Mouse (Mus musculus): ENCODE results near the gene Fscn1. TPM values are rescaled to one million over a fixed set of nuclear protein-coding genes. Genes with fewer than 3 reads are reported as not detected.

The Fscn1 gene
- polyA plus RNA-seq, 1 experiment from 2014 or later = 428 TPM

DNA sequence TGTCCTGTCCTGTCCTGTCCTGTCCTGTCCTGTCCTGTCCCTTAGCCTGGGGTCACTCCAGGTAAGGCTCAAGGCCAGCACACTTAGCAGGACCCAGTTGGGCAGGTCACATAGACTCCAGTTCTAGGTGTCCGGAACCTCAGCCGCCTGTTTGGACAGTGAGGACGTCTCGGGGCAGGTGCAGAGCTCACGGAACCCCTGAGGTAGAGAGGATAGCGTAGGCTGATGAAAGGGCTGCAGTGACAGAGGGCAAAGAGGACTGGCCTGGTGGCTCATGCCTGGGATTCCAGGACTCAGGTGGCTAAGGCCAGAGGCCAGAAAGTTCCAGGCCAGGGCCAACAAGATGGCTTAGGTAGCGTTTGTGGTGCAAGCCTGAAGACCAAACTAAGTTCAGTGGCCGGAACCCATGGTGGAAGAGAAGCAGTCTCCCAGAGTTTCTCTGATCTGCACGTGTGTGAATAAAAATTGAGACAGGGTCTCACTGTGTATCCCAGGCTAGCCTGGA, 28.9 kb upstream of the Fscn1 start:
- no peak for ATAC-seq (ENCODE audit: low read depth)
- Histone ChIP-seq H3K27ac (ENCODE audit: low read depth, low read length) (no peak overlapping the region), H3K4me2 (ENCODE audit: low read depth, low read length) (no peak overlapping the region), H3K4me1 (ENCODE audit: control insufficient read depth, insufficient read depth, low read length) (peaks cover 4% of the 10 kb centered on the region), H3K36me3 (ENCODE audit: control insufficient read depth, insufficient read depth, low read length) (no peaks in the 10 kb centered on the region), H3K9ac (replicated peaks; ENCODE audit: low read depth, low read length) (no peak overlapping the region), H3K4me3 (ENCODE audit: low read depth, low read length) (no peak overlapping the region), H3K27me3 (ENCODE audit: control insufficient read depth, insufficient read depth, low read length) (no peaks in the 10 kb centered on the region), H3K9me3 (ENCODE audit: control insufficient read depth, low read length) (no peaks in the 10 kb centered on the region)
- 94% methylated on average over 9 of the region's 9 CpGs for WGBS

DNA sequence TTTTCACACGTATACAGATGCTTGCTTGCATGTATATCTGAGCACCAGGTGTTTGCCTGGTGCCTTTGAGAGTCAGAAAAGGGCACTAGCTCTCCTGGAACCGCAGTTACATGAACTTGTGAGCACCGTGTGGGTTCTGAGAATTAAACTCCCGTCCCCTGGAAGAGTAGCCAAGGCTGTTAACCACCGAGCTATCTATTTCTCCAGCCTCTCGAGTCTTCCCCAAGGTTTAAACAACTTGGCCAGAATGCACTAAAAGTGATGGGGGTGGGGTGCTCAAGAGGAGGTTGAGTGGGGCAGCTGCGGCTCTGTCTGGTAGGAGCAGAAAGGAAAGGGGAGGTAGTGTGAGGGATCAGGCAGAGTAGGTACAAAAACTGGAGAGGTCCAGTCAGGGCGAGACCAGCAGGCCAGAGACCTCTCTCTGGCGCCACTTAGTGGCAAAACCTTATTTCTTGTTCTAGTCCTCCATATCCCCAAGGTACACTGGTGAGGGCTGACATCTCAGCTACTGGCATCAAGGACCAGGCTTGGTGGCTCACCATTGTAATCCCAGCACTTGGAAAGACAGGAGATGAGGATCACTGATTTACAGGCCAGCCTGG, 28.0 kb upstream of the Fscn1 start:
- H3K27me3 ChIP-seq (ENCODE audit: control insufficient read depth, insufficient read depth, low read length) = no peaks in the 10 kb centered on the region
- no peaks in the 10 kb centered on the region for H3K36me3 ChIP-seq (ENCODE audit: control insufficient read depth, insufficient read depth, low read length)
- H3K4me2 ChIP-seq (ENCODE audit: low read depth, low read length) = no peak overlapping the region
- H3K4me1 ChIP-seq (ENCODE audit: control insufficient read depth, insufficient read depth, low read length) = peaks cover 4% of the 10 kb centered on the region
- no peak overlapping the region for H3K9ac ChIP-seq (replicated peaks; ENCODE audit: low read depth, low read length)
- no peak for ATAC-seq (ENCODE audit: low read depth)
- no peaks in the 10 kb centered on the region for H3K9me3 ChIP-seq (ENCODE audit: control insufficient read depth, low read length)
- H3K4me3 ChIP-seq (ENCODE audit: low read depth, low read length) = no peak overlapping the region
- 29% methylated on average over 9 of the region's 9 CpGs for WGBS
- H3K27ac ChIP-seq (ENCODE audit: low read depth, low read length) = no peak overlapping the region

DNA sequence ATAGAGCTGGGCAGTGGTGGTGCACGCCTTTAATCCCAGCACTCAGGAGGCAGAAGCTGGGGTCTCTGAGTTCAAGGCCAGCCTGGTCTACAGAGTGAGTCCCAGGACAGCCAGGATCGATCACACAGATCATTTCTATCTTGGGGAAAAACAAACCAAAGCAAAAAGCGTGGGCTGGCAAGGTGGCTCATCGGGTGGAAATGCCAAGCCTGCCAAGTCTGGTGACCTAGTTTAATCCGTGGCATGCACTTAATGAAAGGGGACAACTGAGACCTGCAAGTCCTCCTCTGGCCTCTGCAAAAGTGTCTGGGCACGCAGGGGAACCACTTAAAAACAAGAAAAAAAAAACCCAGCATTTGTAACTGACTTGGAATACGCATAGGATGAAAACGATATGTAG, 27.4 kb upstream of the Fscn1 start:
- H3K9ac ChIP-seq (replicated peaks; ENCODE audit: low read depth, low read length) = no peak overlapping the region
- no peaks in the 10 kb centered on the region for H3K36me3 ChIP-seq (ENCODE audit: control insufficient read depth, insufficient read depth, low read length)
- H3K27ac ChIP-seq (ENCODE audit: low read depth, low read length) = no peak overlapping the region
- 86% methylated on average over 8 of the region's 8 CpGs for WGBS
- peaks cover 4% of the 10 kb centered on the region for H3K4me1 ChIP-seq (ENCODE audit: control insufficient read depth, insufficient read depth, low read length)
- no peaks in the 10 kb centered on the region for H3K9me3 ChIP-seq (ENCODE audit: control insufficient read depth, low read length)
- no peaks in the 10 kb centered on the region for H3K27me3 ChIP-seq (ENCODE audit: control insufficient read depth, insufficient read depth, low read length)
- no peak for ATAC-seq (ENCODE audit: low read depth)
- no peak overlapping the region for H3K4me2 ChIP-seq (ENCODE audit: low read depth, low read length)
- H3K4me3 ChIP-seq (ENCODE audit: low read depth, low read length) = no peak overlapping the region

DNA sequence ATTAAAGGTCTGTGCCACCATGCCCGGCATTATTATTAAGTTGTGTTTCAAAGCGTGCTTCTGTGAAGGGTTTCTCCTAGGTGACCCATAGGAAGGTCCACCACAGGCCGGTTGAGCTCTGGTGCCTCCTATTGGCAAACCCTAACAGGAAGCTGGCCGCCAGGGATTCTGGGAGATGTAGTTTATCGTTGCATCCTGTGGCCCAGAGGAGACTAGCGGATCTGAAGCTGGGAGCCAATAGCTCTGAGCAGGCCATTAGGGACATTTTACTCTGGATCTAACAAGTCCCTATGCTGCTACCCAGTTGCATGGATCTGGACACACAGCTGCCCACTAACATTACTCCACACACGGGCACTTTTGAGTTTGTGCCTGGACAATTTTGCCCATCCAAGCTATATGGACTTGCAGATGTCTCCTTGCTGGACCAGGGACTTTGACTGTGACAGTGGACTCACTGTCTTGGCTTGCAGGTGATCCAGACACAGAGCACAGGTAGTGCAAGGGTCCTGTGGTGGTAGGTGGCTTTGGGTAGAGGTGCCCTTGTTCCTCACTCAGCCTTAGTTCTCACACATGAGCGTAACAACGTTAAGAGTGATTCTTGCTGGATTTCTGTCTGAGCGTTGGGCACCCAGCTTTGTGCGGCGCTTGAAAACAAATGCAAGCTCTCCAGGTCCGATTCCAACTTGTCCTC, 24.4 kb upstream of the Fscn1 start:
- 18% methylated on average over 13 of the region's 13 CpGs for WGBS
- Histone ChIP-seq H3K4me1 (ENCODE audit: control insufficient read depth, insufficient read depth, low read length) (no peaks in the 10 kb centered on the region; the same call in 1 of the 2 replicates), H3K27me3 (ENCODE audit: control insufficient read depth, insufficient read depth, low read length) (no peaks in the 10 kb centered on the region), H3K36me3 (ENCODE audit: control insufficient read depth, insufficient read depth, low read length) (no peaks in the 10 kb centered on the region), H3K27ac (ENCODE audit: low read depth, low read length) (no peak overlapping the region), H3K4me2 (ENCODE audit: low read depth, low read length) (peak overlapping the region; percentile 30; the same call in 1 of the 2 replicates), H3K9me3 (ENCODE audit: control insufficient read depth, low read length) (no peaks in the 10 kb centered on the region), H3K4me3 (ENCODE audit: low read depth, low read length) (no peak overlapping the region), H3K9ac (replicated peaks; ENCODE audit: low read depth, low read length) (no peak overlapping the region)
- ATAC-seq (ENCODE audit: low read depth) = peak; percentile 64; the same call in 1 of the 2 replicates

DNA sequence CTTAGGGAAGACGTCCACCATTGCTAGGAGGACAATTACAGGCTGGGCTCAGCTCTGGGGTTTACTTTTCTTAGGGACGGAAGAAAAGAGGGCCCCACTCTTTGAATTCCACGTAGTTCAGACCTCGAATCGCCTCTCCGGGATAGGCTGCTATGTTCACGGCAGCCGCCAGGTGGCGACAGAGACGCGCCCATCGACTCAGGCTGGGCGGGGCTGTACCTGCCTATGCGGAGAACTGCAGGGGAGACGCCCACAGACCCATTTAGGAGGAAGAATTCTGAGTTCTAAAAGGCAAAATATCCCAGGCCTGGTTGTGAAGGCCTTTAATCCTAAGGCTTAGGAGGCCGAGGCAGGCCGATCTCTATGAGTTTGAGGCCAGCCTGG, 23.8 kb upstream of the Fscn1 start:
- no peaks in the 10 kb centered on the region; the same call in 1 of the 2 replicates for H3K4me1 ChIP-seq (ENCODE audit: control insufficient read depth, insufficient read depth, low read length)
- H3K9ac ChIP-seq (replicated peaks; ENCODE audit: low read depth, low read length) = no peak overlapping the region
- H3K4me3 ChIP-seq (ENCODE audit: low read depth, low read length) = no peak overlapping the region
- H3K4me2 ChIP-seq (ENCODE audit: low read depth, low read length) = peak overlapping the region; percentile 30; the same call in 1 of the 2 replicates
- H3K9me3 ChIP-seq (ENCODE audit: control insufficient read depth, low read length) = no peaks in the 10 kb centered on the region
- no peaks in the 10 kb centered on the region for H3K27me3 ChIP-seq (ENCODE audit: control insufficient read depth, insufficient read depth, low read length)
- peak; percentile 61; the same call in 1 of the 2 replicates for ATAC-seq (ENCODE audit: low read depth)
- H3K36me3 ChIP-seq (ENCODE audit: control insufficient read depth, insufficient read depth, low read length) = no peaks in the 10 kb centered on the region
- H3K27ac ChIP-seq (ENCODE audit: low read depth, low read length) = no peak overlapping the region
- WGBS = 5% methylated on average over 17 of the region's 17 CpGs

DNA sequence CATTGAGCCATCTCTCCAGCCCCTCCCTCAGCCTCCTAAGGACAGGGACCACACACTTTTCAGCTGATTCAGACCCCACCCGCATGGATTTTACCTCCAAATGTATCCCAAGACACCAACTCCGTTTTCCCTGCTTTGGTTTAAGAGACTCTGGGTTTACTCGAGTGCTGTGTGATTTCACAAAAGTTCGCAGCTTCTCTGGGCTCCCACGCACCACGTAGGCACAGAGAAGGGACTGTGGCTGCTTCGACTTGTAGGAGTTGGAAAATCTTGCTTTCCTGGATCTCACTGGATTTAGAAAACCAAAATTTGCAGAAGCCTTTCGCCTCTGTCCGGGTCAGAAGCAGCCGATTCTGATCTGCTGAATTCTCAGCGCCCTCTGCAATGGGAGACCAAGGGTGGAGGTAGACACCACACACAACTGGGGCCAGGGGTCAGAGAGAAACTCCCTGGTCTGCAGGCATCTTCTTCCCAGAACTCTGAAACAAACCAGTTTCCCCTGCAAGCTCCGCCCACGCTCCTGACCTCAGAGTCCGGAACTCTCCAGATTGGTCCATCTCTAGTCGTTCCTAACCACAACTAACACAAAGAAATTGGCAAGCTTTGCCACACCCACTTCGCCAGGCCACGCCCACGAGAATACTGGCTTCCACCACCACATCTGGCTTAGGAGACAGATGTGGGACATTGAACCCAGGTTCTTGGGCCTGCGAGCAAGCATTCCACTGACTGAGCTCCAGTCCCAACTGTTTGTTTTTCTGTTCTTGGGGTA, 22.0 kb upstream of the Fscn1 start:
- Histone ChIP-seq H3K27ac (ENCODE audit: low read depth, low read length) (no peak overlapping the region), H3K9me3 (ENCODE audit: control insufficient read depth, low read length) (no peaks in the 10 kb centered on the region), H3K4me2 (ENCODE audit: low read depth, low read length) (no peak overlapping the region), H3K27me3 (ENCODE audit: control insufficient read depth, insufficient read depth, low read length) (no peaks in the 10 kb centered on the region), H3K4me3 (ENCODE audit: low read depth, low read length) (no peak overlapping the region), H3K9ac (replicated peaks; ENCODE audit: low read depth, low read length) (no peak overlapping the region), H3K36me3 (ENCODE audit: control insufficient read depth, insufficient read depth, low read length) (no peaks in the 10 kb centered on the region), H3K4me1 (ENCODE audit: control insufficient read depth, insufficient read depth, low read length) (no peaks in the 10 kb centered on the region; the same call in 1 of the 2 replicates)
- 36% methylated on average over 19 of the region's 19 CpGs for WGBS
- no peak for ATAC-seq (ENCODE audit: low read depth)

DNA sequence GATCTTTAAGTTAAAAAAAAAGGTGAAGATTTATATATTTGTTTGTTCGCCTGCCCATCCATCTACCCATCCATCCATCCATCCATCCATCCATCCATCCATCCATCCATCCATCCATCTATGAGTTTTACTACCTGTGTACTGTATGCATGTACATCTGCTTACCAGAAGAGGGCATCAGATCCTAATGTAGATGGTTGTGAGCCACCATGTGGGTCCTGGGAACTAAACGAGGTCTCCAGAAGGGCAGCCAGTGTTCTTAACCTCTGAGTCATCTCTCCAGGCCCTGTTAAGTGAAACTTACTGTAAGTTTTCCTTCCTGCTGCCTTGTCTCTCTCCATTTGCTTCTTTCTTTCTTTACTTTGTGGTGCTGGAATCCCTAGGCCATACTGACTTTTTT, 19.8 kb upstream of the Fscn1 start:
- no peaks in the 10 kb centered on the region for H3K27me3 ChIP-seq (ENCODE audit: control insufficient read depth, insufficient read depth, low read length)
- no peaks in the 10 kb centered on the region for H3K9me3 ChIP-seq (ENCODE audit: control insufficient read depth, low read length)
- no peak overlapping the region for H3K27ac ChIP-seq (ENCODE audit: low read depth, low read length)
- no peaks in the 10 kb centered on the region; the same call in 1 of the 2 replicates for H3K4me1 ChIP-seq (ENCODE audit: control insufficient read depth, insufficient read depth, low read length)
- H3K36me3 ChIP-seq (ENCODE audit: control insufficient read depth, insufficient read depth, low read length) = no peaks in the 10 kb centered on the region
- WGBS = 66% methylated on average over 2 of the region's 2 CpGs
- no peak for ATAC-seq (ENCODE audit: low read depth)
- H3K4me3 ChIP-seq (ENCODE audit: low read depth, low read length) = no peak overlapping the region
- no peak overlapping the region for H3K4me2 ChIP-seq (ENCODE audit: low read depth, low read length)
- no peak overlapping the region for H3K9ac ChIP-seq (replicated peaks; ENCODE audit: low read depth, low read length)

DNA sequence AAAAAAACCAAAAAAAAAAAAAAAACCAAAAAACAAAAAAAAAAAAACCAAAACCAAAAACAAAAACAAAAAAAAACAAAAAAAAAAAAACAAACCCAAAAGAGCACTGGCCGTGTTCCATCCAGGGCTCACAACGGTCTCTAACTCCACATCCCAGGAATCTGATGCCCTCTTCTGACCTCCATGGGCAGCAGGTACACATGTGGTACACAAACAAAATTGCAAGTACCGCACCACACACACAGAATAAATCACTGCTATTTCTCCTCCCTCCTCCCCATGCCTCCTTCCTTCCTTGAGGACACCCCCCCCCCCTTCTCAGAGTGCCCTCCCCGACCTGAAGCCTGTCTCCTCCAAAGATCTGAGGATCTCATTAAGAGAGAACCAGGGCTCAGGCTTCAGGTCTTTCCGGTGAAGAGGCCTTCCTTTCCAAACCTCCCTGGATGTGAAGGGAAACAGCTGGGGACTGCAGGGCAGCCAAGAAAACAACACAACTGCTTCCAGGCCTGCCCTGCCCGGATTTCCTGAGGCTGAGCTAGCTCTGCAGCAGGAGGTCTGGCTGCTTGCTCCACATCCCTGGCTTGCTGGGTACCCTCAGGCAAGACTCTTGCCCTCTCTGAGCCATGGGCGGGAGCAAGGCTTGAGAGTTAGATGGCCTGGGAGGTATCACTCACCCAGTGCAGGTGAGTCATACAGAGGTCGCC, 15.0 kb upstream of the Fscn1 start:
- H3K36me3 ChIP-seq (ENCODE audit: control insufficient read depth, insufficient read depth, low read length) = no peaks in the 10 kb centered on the region
- no peaks in the 10 kb centered on the region for H3K9me3 ChIP-seq (ENCODE audit: control insufficient read depth, low read length)
- no peak overlapping the region for H3K4me3 ChIP-seq (ENCODE audit: low read depth, low read length)
- no peak for ATAC-seq (ENCODE audit: low read depth)
- no peaks in the 10 kb centered on the region for H3K4me1 ChIP-seq (ENCODE audit: control insufficient read depth, insufficient read depth, low read length)
- H3K27ac ChIP-seq (ENCODE audit: low read depth, low read length) = no peak overlapping the region
- 82% methylated on average over 8 of the region's 8 CpGs for WGBS
- no peak overlapping the region for H3K4me2 ChIP-seq (ENCODE audit: low read depth, low read length)
- no peaks in the 10 kb centered on the region for H3K27me3 ChIP-seq (ENCODE audit: control insufficient read depth, insufficient read depth, low read length)
- no peak overlapping the region for H3K9ac ChIP-seq (replicated peaks; ENCODE audit: low read depth, low read length)

All from neural tube, embryonic 14.5 days (tissue).